Mouse (Mus musculus): Measurements from ENCODE around the gene Vdac2. TPM values are rescaled to one million over a fixed set of nuclear protein-coding genes. Genes with fewer than 3 reads are reported as not detected.

Vdac2 gene
- total and polyA plus RNA-seq, 3 experiments = 268 to 475 (median 461) TPM

GRCm38 (mm10) chr14:21822307-21822706 is 2.7 kb upstream of the Vdac2 start:
- no peaks in the 10 kb centered on the region for H3K36me3 ChIP-seq (replicated peaks in 1 of 2; ENCODE audit: control insufficient read depth in 1 of 2, insufficient read depth in 1 of 2, low read length in 1 of 2)
- TF ChIP-seq IRF4 (IDR thresholded peaks at IDR 0.05; ENCODE audit: low read depth, low read length) (no peak), CHD2 (IDR thresholded peaks at IDR 0.05; ENCODE audit: low read length) (no peak), ZKSCAN1 (IDR thresholded peaks at IDR 0.05; ENCODE audit: borderline replicate concordance, low read depth, low read length) (no peak)
- no peaks in the 10 kb centered on the region for H3K9me3 ChIP-seq (replicated peaks; ENCODE audit: low read length)
- no peak overlapping the region for H3K4me2 ChIP-seq (ENCODE audit: insufficient read depth, low read depth, poor library complexity, severe bottlenecking)
- no peak for DNase-seq (ENCODE audit: extremely low read depth)
- H3K27ac ChIP-seq (ENCODE audit: insufficient read depth, low read depth) = no peak overlapping the region
- dilution Hi-C loops (cut with MboI; ENCODE audit: extremely low pct_ligation_motif_present, extremely low pct_unique_long_range_greater_than_20kb, low sequenced_read_pairs) = no loop called here
- no peaks in the 10 kb centered on the region for H3K27me3 ChIP-seq (replicated peaks)
- H3K9ac ChIP-seq (ENCODE audit: insufficient read depth, low read depth) = no peak overlapping the region
- H3K4me3 ChIP-seq (replicated peaks in 1 of 3; ENCODE audit: low read depth in 2 of 3, low read length in 2 of 3, poor library complexity in 1 of 3) = no peak overlapping the region
- H3K79me2 ChIP-seq (replicated peaks; ENCODE audit: control insufficient read depth, extremely low read depth, insufficient read depth, poor library complexity, severe bottlenecking) = no peaks in the 10 kb centered on the region
- H3K4me1 ChIP-seq (ENCODE audit: control insufficient read depth in 1 of 2, insufficient read depth in 2 of 2) = no peaks in the 10 kb centered on the region
- in situ Hi-C loops (cut with MboI; ENCODE audit: low pct_ligation_motif_present, low pct_unique_long_range_greater_than_20kb, low sequenced_read_pairs) = no loop called here

GRCm38 (mm10) chr14:21822795-21823374 is 2.2 kb upstream of the Vdac2 start:
- no peak overlapping the region for H3K4me2 ChIP-seq (ENCODE audit: insufficient read depth, low read depth, poor library complexity, severe bottlenecking)
- dilution Hi-C loops (cut with MboI; ENCODE audit: extremely low pct_ligation_motif_present, extremely low pct_unique_long_range_greater_than_20kb, low sequenced_read_pairs) = no loop called here
- H3K79me2 ChIP-seq (replicated peaks; ENCODE audit: control insufficient read depth, extremely low read depth, insufficient read depth, poor library complexity, severe bottlenecking) = no peaks in the 10 kb centered on the region
- no peaks in the 10 kb centered on the region for H3K27me3 ChIP-seq (replicated peaks)
- no peak overlapping the region for H3K4me3 ChIP-seq (replicated peaks in 1 of 3; ENCODE audit: low read depth in 2 of 3, low read length in 2 of 3, poor library complexity in 1 of 3)
- no peak for TF ChIP-seq RAD21 (IDR thresholded peaks at IDR 0.05; ENCODE audit: low read depth, low read length)
- TF ChIP-seq NELFE (IDR thresholded peaks at IDR 0.05; ENCODE audit: low read depth, low read length) = no peak
- no peak for TF ChIP-seq USF1 (IDR thresholded peaks at IDR 0.05; ENCODE audit: low read depth, low read length)
- TF ChIP-seq RCOR1 (conservative IDR thresholded peaks at IDR 0.05; ENCODE audit: low read depth, low read length) = no peak
- no peak for TF ChIP-seq TBP (conservative IDR thresholded peaks at IDR 0.05; ENCODE audit: low read depth, low read length)
- no peak for TF ChIP-seq CTCF (conservative IDR thresholded peaks at IDR 0.05 in 1 of 2, IDR thresholded peaks at IDR 0.05 in 1 of 2; ENCODE audit: low read depth in 2 of 2, low read length in 2 of 2)
- TF ChIP-seq SMC3 (IDR thresholded peaks at IDR 0.05; ENCODE audit: low read depth, low read length) = no peak
- TF ChIP-seq IRF4 (IDR thresholded peaks at IDR 0.05; ENCODE audit: low read depth, low read length) = no peak
- no peak for TF ChIP-seq ZKSCAN1 (IDR thresholded peaks at IDR 0.05; ENCODE audit: borderline replicate concordance, low read depth, low read length)
- TF ChIP-seq MXI1 (IDR thresholded peaks at IDR 0.05; ENCODE audit: low read depth, low read length) = no peak
- no peak for TF ChIP-seq BHLHE40 (IDR thresholded peaks at IDR 0.05; ENCODE audit: low read depth, low read length)
- TF ChIP-seq POLR2AphosphoS2 (IDR thresholded peaks at IDR 0.05; ENCODE audit: low read depth, low read length) = no peak
- no peak for TF ChIP-seq JUND (conservative IDR thresholded peaks at IDR 0.05; ENCODE audit: low read depth, low read length)
- TF ChIP-seq GABPA (IDR thresholded peaks at IDR 0.05; ENCODE audit: insufficient replicate concordance, low read depth, low read length) = no peak
- TF ChIP-seq EP300 (IDR thresholded peaks at IDR 0.05; ENCODE audit: low read length) = no peak
- no peak for TF ChIP-seq POLR2A (IDR thresholded peaks at IDR 0.05; ENCODE audit: low read depth, low read length)
- TF ChIP-seq MEF2A (IDR thresholded peaks at IDR 0.05; ENCODE audit: borderline replicate concordance, low read depth, low read length) = no peak
- no peak for DNase-seq (ENCODE audit: extremely low read depth)
- no peak overlapping the region for H3K9ac ChIP-seq (ENCODE audit: insufficient read depth, low read depth)
- H3K36me3 ChIP-seq (replicated peaks in 1 of 2; ENCODE audit: control insufficient read depth in 1 of 2, insufficient read depth in 1 of 2, low read length in 1 of 2) = no peaks in the 10 kb centered on the region
- no peak overlapping the region for H3K27ac ChIP-seq (ENCODE audit: insufficient read depth, low read depth)
- in situ Hi-C loops (cut with MboI; ENCODE audit: low pct_ligation_motif_present, low pct_unique_long_range_greater_than_20kb, low sequenced_read_pairs) = no loop called here
- H3K4me1 ChIP-seq (ENCODE audit: control insufficient read depth in 1 of 2, insufficient read depth in 2 of 2) = no peaks in the 10 kb centered on the region
- no peaks in the 10 kb centered on the region for H3K9me3 ChIP-seq (replicated peaks; ENCODE audit: low read length)
